ENCODE assay signal across 12 mouse cellular contexts in the genomic region with DNA sequence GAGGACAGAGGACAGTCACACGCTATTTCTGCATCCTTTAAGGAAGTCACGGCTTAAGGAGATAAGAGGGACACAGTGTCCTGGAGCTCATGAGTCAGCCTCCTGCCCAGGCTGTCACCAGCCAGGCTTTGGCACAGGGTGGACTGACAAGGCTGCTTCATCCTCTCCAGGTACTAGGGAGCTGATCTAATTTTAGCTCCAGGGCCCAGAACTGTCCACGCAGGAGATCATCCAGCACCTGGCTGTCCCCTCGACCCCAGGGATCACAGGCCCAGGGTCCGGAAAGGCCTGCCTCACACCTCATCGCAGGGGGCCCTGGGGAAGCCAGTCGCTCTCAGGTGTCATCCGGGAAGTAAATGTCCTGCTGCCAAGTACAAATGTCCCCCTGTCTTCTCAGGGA.
DNase-seq lines count a peak whose midpoint lies in the region; ATAC-seq and TF ChIP-seq lines count a peak whose summit lies in the region.
"Had no signal": no experiment of that assay in that cellular context is flagged by ENCODE, and none has a peak within 500 bp of the region (broad histone marks: within the 10 kb centered on the region; RNA-seq: fewer than 3 reads in every experiment).

No protein-coding gene starts in this region.

- ATAC-seq in G1E (ENCODE audit: extremely low read depth, insufficient number of reproducible peaks, low FRiP score, poor library complexity, severe bottlenecking) = no peak
- ATAC-seq in heart, embryonic 14.5 days (ENCODE audit: insufficient number of reproducible peaks, insufficient read depth, low FRiP score, low read depth) = peak; percentile 18; the same call in 1 of the 2 replicates
- no peak for ATAC-seq in kidney, embryonic 14.5 days (ENCODE audit: low FRiP score, low TSS enrichment)
- ATAC-seq: CD4-positive, CD25-positive, alpha-beta regulatory T cell, adult 4 months had no signal

- no peak for TF ChIP-seq CTCF in G1E (IDR thresholded peaks at IDR 0.05; ENCODE audit: low read depth, low read length)
- TF ChIP-seq CTCF in cerebellum, adult 2 months (IDR thresholded peaks at IDR 0.05; ENCODE audit: borderline replicate concordance, insufficient read depth, low read depth, low read length) = no peak

- no peaks in the 10 kb centered on the region for H3K36me3 ChIP-seq in G1E (replicated peaks)
- H3K36me3 ChIP-seq in heart, embryonic 14.5 days (ENCODE audit: control insufficient read depth, insufficient read depth, low read length) = no peaks in the 10 kb centered on the region
- no peaks in the 10 kb centered on the region for H3K36me3 ChIP-seq in kidney, embryonic 14.5 days (ENCODE audit: control insufficient read depth, insufficient read depth, low read length)
- H3K36me3 ChIP-seq: lung, embryonic 15.5 days had no signal

- peak overlapping the region; percentile 12; the same call in 1 of the 2 replicates for H3K9ac ChIP-seq in heart, embryonic 14.5 days (ENCODE audit: low read length)
- no peak overlapping the region for H3K9ac ChIP-seq in kidney, embryonic 14.5 days (ENCODE audit: low read depth, low read length)
- H3K9ac ChIP-seq: lung, embryonic 15.5 days had no signal

- H3K27me3 ChIP-seq in G1E (ENCODE audit: insufficient read depth, low read length) = no peaks in the 10 kb centered on the region
- no peaks in the 10 kb centered on the region for H3K27me3 ChIP-seq in cerebellum, adult 2 months (ENCODE audit: control insufficient read depth, insufficient read depth, low read length)
- H3K27me3 ChIP-seq in heart, embryonic 14.5 days (ENCODE audit: control insufficient read depth, insufficient read depth, low read length) = no peaks in the 10 kb centered on the region
- no peaks in the 10 kb centered on the region for H3K27me3 ChIP-seq in kidney, embryonic 14.5 days (ENCODE audit: control insufficient read depth, insufficient read depth, low read length)
- H3K27me3 ChIP-seq: lung, embryonic 15.5 days had no signal

- no peak overlapping the region for H3K4me2 ChIP-seq in heart, embryonic 14.5 days (ENCODE audit: low read length)
- no peak overlapping the region for H3K4me2 ChIP-seq in kidney, embryonic 14.5 days (replicated peaks; ENCODE audit: low read depth, low read length)
- H3K4me2 ChIP-seq: lung, embryonic 15.5 days had no signal

- 6% methylated on average over 8 of the region's 8 CpGs for WGBS in cerebellum, adult 2 months
- WGBS in heart, embryonic 14.5 days = 6% methylated on average over 8 of the region's 8 CpGs
- WGBS in kidney, embryonic 14.5 days = 19% methylated on average over 8 of the region's 8 CpGs

- peaks cover 70% of the 10 kb centered on the region for H3K9me3 ChIP-seq in G1E (replicated peaks)
- H3K9me3 ChIP-seq in heart, embryonic 14.5 days (ENCODE audit: control insufficient read depth, low read length) = no peaks in the 10 kb centered on the region
- no peaks in the 10 kb centered on the region for H3K9me3 ChIP-seq in kidney, embryonic 14.5 days (ENCODE audit: control insufficient read depth, low read length)
- H3K9me3 ChIP-seq: lung, embryonic 15.5 days had no signal

- H3K4me3 ChIP-seq in G1E (ENCODE audit: low read depth, low read length) = 0 out of 2 replicates have a peak overlapping the region, but pooled peaks have one; percentile 26
- H3K4me3 ChIP-seq in cerebellum, adult 2 months (replicated peaks; ENCODE audit: insufficient read depth, low read depth, low read length) = no peak overlapping the region
- H3K4me3 ChIP-seq in heart, embryonic 14.5 days (ENCODE audit: control insufficient read depth in 1 of 2, insufficient read depth in 1 of 2, low read depth in 1 of 2, low read length in 2 of 2) = no peak overlapping the region
- no peak overlapping the region for H3K4me3 ChIP-seq in kidney, embryonic 14.5 days (ENCODE audit: low read length)
- H3K4me3 ChIP-seq: lung, embryonic 15.5 days; myocyte had no signal

- H3K27ac ChIP-seq in cerebellum, adult 2 months (ENCODE audit: insufficient read depth, low read length) = peak overlapping the region; percentile 32; the same call in 1 of the 2 replicates
- H3K27ac ChIP-seq in heart, embryonic 14.5 days (replicated peaks in 1 of 2; ENCODE audit: control insufficient read depth in 1 of 2, insufficient read depth in 1 of 2, low read depth in 2 of 2, low read length in 2 of 2) = peak overlapping the region in 1 of 2 experiments; percentile 9; a peak in 1 of 4 replicates
- no peak overlapping the region for H3K27ac ChIP-seq in kidney, embryonic 14.5 days (ENCODE audit: low read depth, low read length)
- H3K27ac ChIP-seq: lung, embryonic 15.5 days had no signal

- TF ChIP-seq POLR2A in cerebellum, adult 2 months (IDR thresholded peaks at IDR 0.05; ENCODE audit: borderline replicate concordance, insufficient read depth, low read length) = no peak

- DNase-seq in gastrocnemius, postnatal 25 days = peak; percentile 68
- no peak for DNase-seq in gastrocnemius, postnatal 10 days
- DNase-seq in G1E (ENCODE audit: low spot score) = no peak
- peak; percentile 86 to 92 for DNase-seq in cerebellum, adult 2 months
- no peak for DNase-seq in ovary, adult 18-20 months (ENCODE audit: low spot score)
- DNase-seq in spleen, adult 18-20 months = no peak
- DNase-seq: kidney, adult 2 months had no signal

- no peaks in the 10 kb centered on the region for H3K4me1 ChIP-seq in G1E (ENCODE audit: insufficient read depth, low read depth, low read length)
- peaks cover 38% of the 10 kb centered on the region for H3K4me1 ChIP-seq in cerebellum, adult 2 months (ENCODE audit: control insufficient read depth, insufficient read depth, low read length)
- H3K4me1 ChIP-seq in heart, embryonic 14.5 days (ENCODE audit: control insufficient read depth in 2 of 2, insufficient read depth in 2 of 2, low read length in 2 of 2) = peaks cover 14 to 32% of the 10 kb centered on the region in 2 experiments
- H3K4me1 ChIP-seq in kidney, embryonic 14.5 days (ENCODE audit: control insufficient read depth, insufficient read depth, low read length) = peaks cover 19% of the 10 kb centered on the region

Comparison
In these comparisons a context has a peak if more than half of its experiments do, and no peak if none do; other contexts are left out.
1. DNase-seq: peak in gastrocnemius, postnatal 25 days (single experiment) and cerebellum, adult 2 months (2 of 2); none in gastrocnemius, postnatal 10 days (single experiment), G1E (single experiment), ovary, adult 18-20 months (single experiment) and spleen, adult 18-20 months (0 of 2).